ENCODE assay signal across 10 mouse cellular contexts in the genomic region with DNA sequence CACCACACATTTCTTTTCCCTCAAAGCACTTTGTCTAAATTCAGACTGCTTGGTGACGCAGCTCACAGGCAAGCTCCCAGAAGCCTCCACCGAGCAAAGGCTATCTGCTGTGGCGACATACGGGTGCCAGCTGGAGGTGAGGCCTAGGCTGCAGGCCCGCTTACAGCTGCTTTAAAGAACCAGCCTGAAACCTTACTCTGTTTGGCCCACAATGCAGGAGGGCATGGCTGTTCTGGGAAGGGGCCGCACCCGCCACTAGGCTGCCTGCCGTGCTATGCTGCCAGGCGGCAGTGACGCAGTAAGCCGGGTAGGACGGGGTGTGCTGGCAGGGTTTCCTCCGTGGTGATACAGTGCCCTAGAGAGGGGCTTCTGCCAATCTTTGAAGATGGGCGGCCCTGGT. TPM values are rescaled to one million over a fixed set of nuclear protein-coding genes. Genes with fewer than 3 reads are reported as not detected.
A peak's percentile ranks its signal among the peaks of the same experiment; 100 is the strongest.
DNase-seq lines count a peak whose midpoint lies in the region; ATAC-seq lines count a peak whose summit lies in the region.
"Had no signal": no experiment of that assay in that cellular context is flagged by ENCODE, and none has a peak within 500 bp of the region (broad histone marks: within the 10 kb centered on the region; RNA-seq: fewer than 3 reads in every experiment).

No protein-coding gene starts in this region.

- no peak for DNase-seq in hindbrain, embryonic 14.5 days (ENCODE audit: low spot score)
- no peak for DNase-seq in hindbrain, embryonic 10.5 days (ENCODE audit: low spot score)
- DNase-seq in testis, postnatal 14 days (ENCODE audit: low spot score), result no peak
- DNase-seq in ovary, adult 18-20 months (ENCODE audit: low spot score), result no peak

- H3K27ac ChIP-seq in hindbrain, embryonic 14.5 days, result 0 out of 2 replicates have a peak overlapping the region, but pooled peaks have one; percentile 50
- no peak overlapping the region for H3K27ac ChIP-seq in hindbrain, embryonic 10.5 days
- H3K27ac ChIP-seq in brown adipose tissue, adult 24 weeks (replicated peaks; ENCODE audit: low read depth, low read length), result peak overlapping the region; percentile 56
- no peak overlapping the region for H3K27ac ChIP-seq in forebrain, embryonic 15.5 days (replicated peaks)
- peak overlapping the region; percentile 76 for H3K27ac ChIP-seq in limb, embryonic 12.5 days
- no peak overlapping the region for H3K27ac ChIP-seq in liver, embryonic 12.5 days

- H3K36me3 ChIP-seq in hindbrain, embryonic 14.5 days (replicated peaks; ENCODE audit: control insufficient read depth, insufficient read depth), result 0 out of 2 replicates have a peak, but pooled peaks cover 6% of the 10 kb centered on the region
- peaks cover 100% of the 10 kb centered on the region for H3K36me3 ChIP-seq in hindbrain, embryonic 10.5 days
- no peaks in the 10 kb centered on the region for H3K36me3 ChIP-seq in forebrain, embryonic 15.5 days
- peaks cover 93% of the 10 kb centered on the region for H3K36me3 ChIP-seq in limb, embryonic 12.5 days
- peaks cover 81% of the 10 kb centered on the region for H3K36me3 ChIP-seq in liver, embryonic 12.5 days

- 68% methylated on average over 14 of the region's 14 CpGs for WGBS in hindbrain, embryonic 14.5 days
- WGBS in hindbrain, embryonic 10.5 days, result 95% methylated on average over 14 of the region's 14 CpGs
- WGBS in forebrain, embryonic 15.5 days, result 84% methylated on average over 14 of the region's 14 CpGs
- WGBS in limb, embryonic 12.5 days, result 85% methylated on average over 14 of the region's 14 CpGs
- 79% methylated on average over 14 of the region's 14 CpGs for WGBS in liver, embryonic 12.5 days (ENCODE audit: insufficient replicate concordance)

- no peak overlapping the region for H3K4me2 ChIP-seq in hindbrain, embryonic 14.5 days (replicated peaks)
- no peak overlapping the region for H3K4me2 ChIP-seq in forebrain, embryonic 15.5 days (replicated peaks)
- no peak overlapping the region for H3K4me2 ChIP-seq in limb, embryonic 12.5 days
- no peak overlapping the region for H3K4me2 ChIP-seq in liver, embryonic 12.5 days

- H3K4me3 ChIP-seq in hindbrain, embryonic 14.5 days (replicated peaks; ENCODE audit: low read length), result no peak overlapping the region
- no peak overlapping the region for H3K4me3 ChIP-seq in hindbrain, embryonic 10.5 days
- no peak overlapping the region for H3K4me3 ChIP-seq in brown adipose tissue, adult 24 weeks (ENCODE audit: insufficient read depth, low read depth, low read length)
- no peak overlapping the region for H3K4me3 ChIP-seq in forebrain, embryonic 15.5 days
- H3K4me3 ChIP-seq in limb, embryonic 12.5 days (replicated peaks), result no peak overlapping the region
- no peak overlapping the region for H3K4me3 ChIP-seq in liver, embryonic 12.5 days

- ATAC-seq in hindbrain, embryonic 14.5 days (ENCODE audit: low FRiP score), result peak; percentile 17; the same call in 1 of the 2 replicates
- peak; percentile 30; the same call in 1 of the 2 replicates for ATAC-seq in forebrain, embryonic 15.5 days (replicated peaks)
- no peak for ATAC-seq in limb, embryonic 12.5 days (ENCODE audit: insufficient number of reproducible peaks, insufficient read depth, low FRiP score, low TSS enrichment, low read depth)
- no peak for ATAC-seq in liver, embryonic 12.5 days

- no peak overlapping the region; the same call in 1 of the 2 replicates for H3K9ac ChIP-seq in hindbrain, embryonic 14.5 days
- H3K9ac ChIP-seq in forebrain, embryonic 15.5 days (replicated peaks), result no peak overlapping the region
- H3K9ac ChIP-seq in limb, embryonic 12.5 days (replicated peaks), result 0 out of 2 replicates have a peak overlapping the region, but pooled peaks have one; percentile 14
- H3K9ac ChIP-seq in liver, embryonic 12.5 days, result no peak overlapping the region

- H3K9me3 ChIP-seq in hindbrain, embryonic 14.5 days (ENCODE audit: control insufficient read depth, low read length), result no peaks in the 10 kb centered on the region
- H3K9me3 ChIP-seq in hindbrain, embryonic 10.5 days, result no peaks in the 10 kb centered on the region
- H3K9me3 ChIP-seq in forebrain, embryonic 15.5 days, result no peaks in the 10 kb centered on the region
- H3K9me3 ChIP-seq in limb, embryonic 12.5 days, result no peaks in the 10 kb centered on the region
- H3K9me3 ChIP-seq in liver, embryonic 12.5 days (replicated peaks), result no peaks in the 10 kb centered on the region

- peaks cover 30% of the 10 kb centered on the region for H3K4me1 ChIP-seq in hindbrain, embryonic 14.5 days (replicated peaks; ENCODE audit: control insufficient read depth, insufficient read depth, low read length)
- peaks cover 31% of the 10 kb centered on the region for H3K4me1 ChIP-seq in hindbrain, embryonic 10.5 days (replicated peaks)
- peaks cover 8% of the 10 kb centered on the region for H3K4me1 ChIP-seq in brown adipose tissue, adult 24 weeks (ENCODE audit: control insufficient read depth, insufficient read depth, insufficient read length, low read length)
- H3K4me1 ChIP-seq in forebrain, embryonic 15.5 days, result peaks cover 21% of the 10 kb centered on the region
- peaks cover 34% of the 10 kb centered on the region for H3K4me1 ChIP-seq in limb, embryonic 12.5 days (replicated peaks)
- H3K4me1 ChIP-seq in liver, embryonic 12.5 days, result no peaks in the 10 kb centered on the region

- H3K27me3 ChIP-seq in hindbrain, embryonic 14.5 days (ENCODE audit: control insufficient read depth, insufficient read depth, low read length), result no peaks in the 10 kb centered on the region
- H3K27me3 ChIP-seq in hindbrain, embryonic 10.5 days (ENCODE audit: insufficient read depth, poor library complexity, severe bottlenecking), result no peaks in the 10 kb centered on the region
- no peaks in the 10 kb centered on the region for H3K27me3 ChIP-seq in forebrain, embryonic 15.5 days
- no peaks in the 10 kb centered on the region for H3K27me3 ChIP-seq in limb, embryonic 12.5 days
- H3K27me3 ChIP-seq in liver, embryonic 12.5 days (replicated peaks), result no peaks in the 10 kb centered on the region

RNA-seq across cellular contexts. Expression of gene Aagab, which starts 48.4 kb away (rescaled TPM):
- polyA plus RNA-seq in hindbrain, embryonic 14.5 days (2014; fragmentation: Nextera tagmentation; extraction: Ambion mirVana), result 59.2 and 66.6 TPM in 2 replicates
- polyA plus RNA-seq in hindbrain, embryonic 10.5 days (2016; fragmentation: Nextera tagmentation; extraction: Ambion mirVana), result 46.0 and 50.4 TPM in 2 replicates
- 9.2 and 12.3 TPM in 2 replicates for polyA plus RNA-seq in brown adipose tissue, adult 24 weeks (2012; ENCODE audit: insufficient read depth, insufficient read length, missing spikeins)
- 52.3 and 56.6 TPM in 2 replicates for polyA plus RNA-seq in forebrain, embryonic 15.5 days (2015; fragmentation: Nextera tagmentation; extraction: Ambion mirVana)
- polyA plus RNA-seq in limb, embryonic 12.5 days (2016; fragmentation: Nextera tagmentation; extraction: Ambion mirVana), result 29.5 and 30.1 TPM in 2 replicates
- 25.3 and 26.2 TPM in 2 replicates for polyA plus RNA-seq in liver, embryonic 12.5 days (2016; fragmentation: Nextera tagmentation; extraction: Ambion mirVana)

RNA-seq across cellular contexts. Expression of gene Iqch, which starts 48.6 kb away (rescaled TPM):
- polyA plus RNA-seq in hindbrain, embryonic 14.5 days (2014; fragmentation: Nextera tagmentation; extraction: Ambion mirVana), result 0.21 and 0.37 TPM in 2 replicates
- 0.07 and 0.13 TPM in 2 replicates for polyA plus RNA-seq in hindbrain, embryonic 10.5 days (2016; fragmentation: Nextera tagmentation; extraction: Ambion mirVana)
- polyA plus RNA-seq in brown adipose tissue, adult 24 weeks (2012; ENCODE audit: insufficient read depth, insufficient read length, missing spikeins), result not detected in 2 replicates
- polyA plus RNA-seq in forebrain, embryonic 15.5 days (2015; fragmentation: Nextera tagmentation; extraction: Ambion mirVana), result 0.13 and 0.15 TPM in 2 replicates
- polyA plus RNA-seq in limb, embryonic 12.5 days (2016; fragmentation: Nextera tagmentation; extraction: Ambion mirVana), result 0.19 and 0.34 TPM in 2 replicates
- not detected in 2 replicates for polyA plus RNA-seq in liver, embryonic 12.5 days (2016; fragmentation: Nextera tagmentation; extraction: Ambion mirVana)
- polyA plus RNA-seq: embryonic facial prominence, embryonic 11.5 days; large intestine, adult 2 months had no signal

Comparison
In these comparisons a context has a peak if more than half of its experiments do, and no peak if none do; other contexts are left out.
1. H3K27ac ChIP-seq: peak in hindbrain, embryonic 14.5 days (single experiment), brown adipose tissue, adult 24 weeks (single experiment) and limb, embryonic 12.5 days (single experiment); none in hindbrain, embryonic 10.5 days (single experiment), forebrain, embryonic 15.5 days (single experiment) and liver, embryonic 12.5 days (single experiment).
2. ATAC-seq: peak in hindbrain, embryonic 14.5 days (single experiment) and forebrain, embryonic 15.5 days (single experiment); none in limb, embryonic 12.5 days (single experiment) and liver, embryonic 12.5 days (single experiment).